Mouse (Mus musculus) liver, embryonic 13.5 days (tissue): ENCODE measurements at regions not wholly inside any gene's neighbourhood (a gene's known extent, or its start where the extent isn't known, plus 50 kb on each side); places are given as distances from the start of the nearest gene placed in this dataset.

ENCODE experiments used
- ATAC-seq: fragments of 200-750 bp; cut with Nextera tagmentation; 2 replicates; pipeline ENCODE4 v1.8.0; 2017; ENCODE audit warnings: low read depth, mild to moderate bottlenecking, moderate number of reproducible peaks, moderate library complexity
- DNase-seq: peaks from one replicate; pipeline ENCODE4 v3.0.0; 2022
- H3K27ac ChIP-seq: fragments of 300-500 bp; sonication (generic); 2 replicates; pipeline ENCODE4 v1.5.1; 2015; ENCODE audit warnings: moderate library complexity, mild to moderate bottlenecking, inconsistent platforms
- H3K27me3 ChIP-seq: fragments of 300-500 bp; sonication (generic); 2 replicates; pipeline ENCODE4 v1.6.1; 2015; ENCODE audit warnings: mild to moderate bottlenecking, inconsistent platforms
- H3K36me3 ChIP-seq: fragments of 300-500 bp; sonication (generic); 2 replicates; pipeline ENCODE4 v1.6.1; 2015; ENCODE audit warnings: mild to moderate bottlenecking, inconsistent platforms
- H3K4me1 ChIP-seq: fragments of 300-500 bp; sonication (generic); replicated peaks from 2 replicates; pipeline ENCODE4 v1.6.1; 2015; ENCODE audit warnings: inconsistent platforms
- H3K4me2 ChIP-seq: fragments of 300-500 bp; sonication (generic); 2 replicates; pipeline ENCODE4 v1.6.1; 2015; ENCODE audit warnings: inconsistent platforms, mild to moderate bottlenecking, moderate library complexity
- H3K4me3 ChIP-seq: fragments of 300-500 bp; sonication (generic); replicated peaks from 2 replicates; pipeline ENCODE4 v1.5.1; 2015; ENCODE audit warnings: mild to moderate bottlenecking, inconsistent platforms
- H3K9ac ChIP-seq: fragments of 300-500 bp; sonication (generic); 2 replicates; pipeline ENCODE4 v1.6.1; 2015; ENCODE audit warnings: mild to moderate bottlenecking, inconsistent platforms
- H3K9me3 ChIP-seq: fragments of 300-500 bp; sonication (generic); replicated peaks from 2 replicates; pipeline ENCODE4 v1.6.1; 2016; ENCODE audit warnings: inconsistent platforms
- WGBS: fragments of 180-500 bp; shearing (Covaris S2); methylation state at CpG from one replicate; pipeline ENCODE4 v1.1.7; 2015; ENCODE audit not compliant: insufficient replicate concordance; 5-methylcytosine and 5-hydroxymethylcytosine counted together

DNA sequence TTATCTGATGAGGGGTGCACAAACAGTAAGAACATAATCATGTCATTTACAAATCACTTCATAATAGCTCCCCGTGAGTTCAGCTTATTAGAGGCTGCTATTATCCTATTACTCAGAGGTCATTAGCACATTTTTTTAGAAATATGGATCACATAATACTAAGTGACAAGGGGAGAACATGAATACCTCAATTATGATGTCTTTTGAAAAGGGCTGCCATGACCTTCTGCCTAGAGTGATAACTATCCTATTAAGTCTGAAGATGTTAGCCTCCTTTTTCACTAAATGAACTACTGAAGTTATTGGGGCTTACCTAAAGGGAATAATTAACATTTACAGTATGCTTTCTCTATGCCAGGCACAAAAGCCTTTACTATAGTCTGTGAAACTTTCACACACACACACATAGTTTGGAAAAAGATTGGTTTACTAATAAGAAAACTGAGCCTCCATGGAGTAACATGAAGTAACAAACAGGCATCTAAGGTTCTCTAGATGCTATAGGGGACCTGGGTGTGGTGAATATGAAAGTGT is 108.1 kb upstream of the Cp start:
- no peaks in the 10 kb centered on the region for H3K4me1 ChIP-seq
- no peaks in the 10 kb centered on the region for H3K36me3 ChIP-seq
- no peak overlapping the region for H3K9ac ChIP-seq
- no peak overlapping the region for H3K4me3 ChIP-seq
- H3K27me3 ChIP-seq: no peaks in the 10 kb centered on the region
- ATAC-seq (no peak), DNase-seq (no peak)
- no peak overlapping the region for H3K4me2 ChIP-seq
- 48% methylated on average over 1 of the region's 1 CpGs for WGBS
- no peak overlapping the region for H3K27ac ChIP-seq
- H3K9me3 ChIP-seq: no peaks in the 10 kb centered on the region

DNA sequence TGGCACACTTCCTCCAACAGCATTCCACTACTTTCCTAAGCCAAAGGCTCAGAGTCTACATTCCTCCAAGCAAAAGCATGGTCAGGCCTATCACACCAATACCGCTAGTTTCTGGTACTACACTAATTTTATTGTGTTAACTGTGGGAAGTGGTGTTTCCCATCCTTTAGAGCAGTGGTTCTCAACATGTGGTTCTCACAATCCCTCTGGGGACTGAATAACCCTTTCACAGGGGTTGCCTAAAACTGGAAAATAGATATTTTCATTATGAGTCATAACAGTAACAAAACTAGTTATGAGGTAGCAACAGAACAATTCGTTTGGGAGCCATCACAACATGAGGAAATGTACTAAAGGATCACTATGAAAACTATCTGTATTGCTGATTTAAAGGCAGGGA is 74.2 kb upstream of the Cp start:
- H3K9me3 ChIP-seq: no peaks in the 10 kb centered on the region
- no peak overlapping the region for H3K4me2 ChIP-seq
- no peak for DNase-seq
- WGBS: 48% methylated on average over 2 of the region's 2 CpGs
- H3K4me1 ChIP-seq: no peaks in the 10 kb centered on the region
- H3K9ac ChIP-seq: no peak overlapping the region
- no peak for ATAC-seq
- H3K27me3 ChIP-seq: no peaks in the 10 kb centered on the region
- H3K36me3 ChIP-seq: no peaks in the 10 kb centered on the region
- no peak overlapping the region for H3K4me3 ChIP-seq
- no peak overlapping the region for H3K27ac ChIP-seq

DNA sequence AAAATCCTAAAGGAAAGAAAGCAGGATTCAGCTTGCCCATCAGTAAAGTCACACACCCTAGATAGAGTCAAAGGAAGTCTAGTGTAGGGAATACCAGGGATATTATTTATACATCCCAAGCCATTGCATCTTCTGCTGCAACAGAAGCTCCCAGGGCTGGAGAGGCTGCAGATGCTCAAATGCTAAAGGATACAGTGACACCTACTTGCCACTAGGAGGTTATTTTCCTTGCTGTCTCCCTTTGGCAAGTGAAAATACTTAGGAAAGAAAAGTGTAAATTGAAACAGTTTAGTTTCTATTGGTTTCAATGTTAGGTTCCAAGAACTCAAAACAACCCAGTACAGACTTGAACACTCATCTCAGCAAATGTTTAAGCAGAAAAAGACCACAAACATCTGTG is 68.4 kb upstream of the Cp start:
- H3K9me3 ChIP-seq: no peaks in the 10 kb centered on the region
- no peak overlapping the region for H3K4me2 ChIP-seq
- H3K4me1 ChIP-seq: peaks cover 3% of the 10 kb centered on the region; the same call in 1 of the 2 replicates
- no peak overlapping the region for H3K4me3 ChIP-seq
- H3K27me3 ChIP-seq: no peaks in the 10 kb centered on the region
- no peak overlapping the region for H3K27ac ChIP-seq
- ATAC-seq (no peak), DNase-seq (no peak)
- H3K9ac ChIP-seq: no peak overlapping the region
- no peaks in the 10 kb centered on the region for H3K36me3 ChIP-seq

DNA sequence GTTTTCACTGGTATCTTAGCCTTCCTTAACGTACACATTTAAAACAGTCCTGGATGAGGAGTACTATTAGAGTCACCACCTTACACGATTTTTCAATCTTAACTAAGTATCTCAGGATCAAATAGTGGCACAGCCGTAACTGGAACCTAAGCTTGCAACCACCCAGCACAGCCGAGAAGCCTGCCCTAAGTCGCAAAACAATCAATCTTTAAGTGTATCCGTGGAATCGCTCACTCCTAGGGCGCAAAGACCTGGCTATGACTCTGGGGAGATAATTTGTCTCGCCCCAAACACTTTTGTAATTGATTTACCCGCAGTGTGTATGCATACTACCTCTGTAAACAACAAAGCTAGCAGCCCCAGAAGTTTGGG is 62.6 kb upstream of the Cp start:
- ATAC-seq: peak; percentile 60
- Histone ChIP-seq H3K4me1 (peaks cover 31% of the 10 kb centered on the region), H3K9me3 (no peaks in the 10 kb centered on the region), H3K4me3 (peak overlapping the region; percentile 89), H3K9ac (peak overlapping the region; percentile 86), H3K27ac (peak overlapping the region; percentile 53; the same call in 1 of the 2 replicates), H3K27me3 (no peaks in the 10 kb centered on the region), H3K4me2 (peak overlapping the region; percentile 87), H3K36me3 (no peaks in the 10 kb centered on the region)
- WGBS: 6% methylated on average over 10 of the region's 10 CpGs
- DNase-seq: no peak

DNA sequence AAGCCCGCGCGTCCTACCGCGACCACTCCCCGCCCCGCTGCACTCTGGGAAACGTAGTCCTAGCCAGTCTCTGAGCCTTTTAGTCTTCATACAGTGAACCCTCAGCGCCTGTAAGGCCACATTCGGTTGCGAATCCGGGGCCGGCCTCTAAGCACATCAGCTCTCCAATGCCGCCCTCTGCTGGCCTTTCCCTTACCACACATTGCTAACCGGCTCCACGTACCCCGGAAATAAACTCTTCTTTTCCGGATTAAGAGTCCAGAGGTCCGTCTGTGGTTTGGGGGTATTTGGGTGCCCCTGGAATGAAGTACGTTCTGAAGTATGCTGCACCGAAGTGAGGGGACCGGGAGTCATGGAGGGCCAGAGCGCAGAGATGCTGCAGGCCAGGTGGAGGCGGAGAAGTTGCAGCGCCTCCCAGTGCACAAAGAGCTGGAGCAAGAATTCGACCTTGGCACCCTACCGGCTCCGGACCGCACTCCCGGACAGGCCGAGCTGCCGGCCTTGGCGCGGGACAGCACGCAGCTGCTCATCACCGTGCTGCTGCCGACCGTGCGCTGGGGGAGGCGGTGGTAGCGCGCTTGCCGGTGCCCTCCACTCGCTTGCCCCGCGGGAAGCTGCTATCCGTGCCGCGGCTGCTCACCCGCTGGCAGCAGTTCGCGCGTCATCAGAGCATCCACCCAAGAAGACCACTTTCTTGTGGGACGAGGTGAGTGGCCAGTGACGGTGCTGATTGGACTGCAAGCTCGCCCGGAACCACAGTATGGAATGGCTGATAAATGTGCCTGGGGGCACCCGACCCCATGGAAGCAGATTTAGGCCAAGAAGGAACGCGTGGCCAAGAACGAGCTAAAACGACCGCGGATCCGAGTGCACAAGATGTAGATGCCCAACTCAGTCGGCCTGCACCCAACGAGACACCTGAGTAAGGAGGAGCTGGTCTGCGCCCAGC is 62.0 kb upstream of the Cp start:
- Histone ChIP-seq H3K4me3 (peak overlapping the region; percentile 89), H3K9me3 (no peaks in the 10 kb centered on the region), H3K36me3 (0 out of 2 replicates have a peak, but pooled peaks cover under 1% of the 10 kb centered on the region), H3K9ac (peak overlapping the region; percentile 86), H3K27me3 (no peaks in the 10 kb centered on the region), H3K4me2 (peak overlapping the region; percentile 87), H3K4me1 (peaks cover 31% of the 10 kb centered on the region), H3K27ac (peak overlapping the region; percentile 60; the same call in 1 of the 2 replicates)
- under 1% methylated on average over 68 of the region's 68 CpGs for WGBS
- peak; percentile 85 for DNase-seq
- ATAC-seq: peak; percentile 97

DNA sequence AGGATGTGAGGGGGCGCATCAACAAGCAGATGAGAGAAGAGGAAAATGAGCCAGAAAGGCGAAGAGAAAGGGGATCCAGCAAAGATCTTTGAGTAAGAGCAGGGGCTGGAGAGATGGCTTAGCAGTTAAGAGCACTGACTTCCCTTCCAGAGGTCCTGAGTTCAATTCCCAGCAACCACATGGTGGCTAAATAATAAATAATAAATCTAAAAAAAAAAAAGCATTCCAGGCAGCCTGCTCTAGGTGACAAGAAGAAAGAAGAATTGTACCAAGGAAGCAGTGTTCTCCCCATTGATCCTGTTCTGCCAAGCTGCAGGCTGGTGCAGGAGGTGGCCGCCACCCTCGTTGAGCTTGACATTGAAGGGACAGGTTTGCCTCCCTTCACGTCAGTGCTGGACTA is 61.1 kb upstream of the Cp start:
- H3K9me3 ChIP-seq: no peaks in the 10 kb centered on the region
- peak overlapping the region; percentile 87 for H3K4me2 ChIP-seq
- H3K9ac ChIP-seq: peak overlapping the region; percentile 86
- peak overlapping the region; percentile 89 for H3K4me3 ChIP-seq
- H3K4me1 ChIP-seq: peaks cover 31% of the 10 kb centered on the region
- 39% methylated on average over 5 of the region's 5 CpGs for WGBS
- no peak overlapping the region; the same call in 1 of the 2 replicates for H3K27ac ChIP-seq
- H3K27me3 ChIP-seq: no peaks in the 10 kb centered on the region
- 0 out of 2 replicates have a peak, but pooled peaks cover 4% of the 10 kb centered on the region for H3K36me3 ChIP-seq
- no peak for DNase-seq
- ATAC-seq: no peak

DNA sequence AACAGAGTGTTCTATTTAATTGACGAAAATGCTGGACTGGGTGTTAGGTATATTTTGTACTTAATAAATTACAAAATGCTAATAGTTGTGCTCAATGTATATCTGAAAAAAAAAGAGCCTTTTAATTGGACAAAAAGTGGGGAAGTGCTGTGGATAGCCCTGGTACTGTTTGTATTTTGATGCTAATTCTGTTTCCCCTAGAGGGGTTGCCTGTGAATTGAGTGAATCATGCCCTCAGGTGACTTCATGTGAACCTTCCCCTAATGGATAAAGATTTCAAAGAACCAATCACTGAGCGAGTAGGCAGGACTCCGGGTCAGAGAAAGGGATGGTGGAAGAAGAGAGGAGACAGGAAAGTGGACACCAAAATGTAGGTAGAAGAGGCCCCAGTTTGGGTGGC is 59.7 kb upstream of the Cp start:
- Histone ChIP-seq H3K36me3 (0 out of 2 replicates have a peak, but pooled peaks cover 4% of the 10 kb centered on the region), H3K9ac (no peak overlapping the region), H3K4me2 (no peak overlapping the region), H3K27ac (no peak overlapping the region), H3K4me3 (no peak overlapping the region), H3K4me1 (peaks cover 31% of the 10 kb centered on the region), H3K9me3 (no peaks in the 10 kb centered on the region), H3K27me3 (no peaks in the 10 kb centered on the region)
- WGBS: 84% methylated on average over 3 of the region's 3 CpGs
- ATAC-seq (no peak), DNase-seq (no peak)

DNA sequence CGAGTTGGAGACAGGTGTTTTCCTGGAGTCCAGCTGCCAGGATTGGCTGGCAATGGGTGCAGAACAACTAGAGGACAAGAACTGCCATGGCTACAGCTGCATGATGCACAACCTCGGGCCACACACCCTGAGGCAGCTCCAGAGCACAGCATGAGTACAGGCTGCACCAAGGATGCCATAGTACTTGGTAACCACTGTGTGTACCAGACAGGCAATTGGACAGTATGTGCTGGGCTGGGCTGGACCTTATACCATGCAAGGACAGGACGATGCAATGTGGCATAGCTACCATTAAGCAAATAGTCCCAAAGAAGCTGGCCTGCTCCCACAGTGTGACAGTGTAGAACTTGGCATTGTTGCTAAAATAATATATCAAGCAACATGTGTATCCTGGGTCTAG is 54.6 kb upstream of the Cp start:
- H3K9me3 ChIP-seq: no peaks in the 10 kb centered on the region
- no peaks in the 10 kb centered on the region for H3K27me3 ChIP-seq
- ATAC-seq: no peak; the same call in 1 of the 2 replicates
- H3K9ac ChIP-seq: no peak overlapping the region
- no peak overlapping the region for H3K4me3 ChIP-seq
- H3K36me3 ChIP-seq: 0 out of 2 replicates have a peak, but pooled peaks cover 4% of the 10 kb centered on the region
- H3K4me1 ChIP-seq: peaks cover 9% of the 10 kb centered on the region
- 70% methylated on average over 3 of the region's 3 CpGs for WGBS
- DNase-seq: no peak
- H3K4me2 ChIP-seq: no peak overlapping the region
- H3K27ac ChIP-seq: no peak overlapping the region

DNA sequence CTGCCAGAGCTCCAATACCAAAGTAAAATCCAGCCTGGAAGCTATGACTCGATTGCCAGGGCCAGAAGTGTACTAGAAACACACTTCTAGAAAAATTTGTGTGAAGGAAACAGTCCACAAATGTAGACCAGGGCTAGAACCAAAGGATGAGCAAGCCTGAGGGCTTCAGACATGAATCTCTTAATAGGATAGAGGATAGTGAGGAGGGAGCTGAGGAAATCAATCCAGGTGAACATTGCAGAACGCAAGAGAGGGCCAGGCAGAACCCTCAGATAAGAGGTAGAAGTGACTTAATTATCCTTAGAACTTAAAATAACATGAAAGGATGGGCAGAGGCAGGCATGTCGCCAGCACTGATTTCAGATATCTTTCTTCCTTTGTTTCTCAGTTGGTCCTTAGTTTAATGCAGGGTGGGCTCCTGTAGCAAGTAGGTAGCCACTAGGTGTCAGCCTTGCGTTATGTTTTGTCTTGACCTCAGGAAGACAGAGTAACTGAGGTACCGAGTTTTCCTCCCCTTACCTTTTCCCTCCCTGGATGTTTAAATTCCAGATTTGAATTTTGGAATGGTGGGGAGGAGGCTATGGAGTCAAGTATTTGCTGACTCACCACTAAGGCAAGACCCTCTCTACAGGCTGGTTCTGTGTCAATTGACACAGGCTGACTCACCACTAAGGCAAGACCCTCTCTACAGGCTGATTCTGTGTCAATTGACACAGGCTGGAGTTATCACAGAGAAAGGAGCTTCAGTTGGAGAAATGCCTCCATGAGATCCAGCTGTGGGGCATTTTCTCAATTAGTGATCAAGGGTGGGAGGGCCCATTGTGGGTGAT is 52.2 kb upstream of the Cp start:
- H3K27me3 ChIP-seq: no peaks in the 10 kb centered on the region
- H3K4me3 ChIP-seq: no peak overlapping the region
- DNase-seq (no peak), ATAC-seq (no peak; the same call in 1 of the 2 replicates)
- no peak overlapping the region for H3K9ac ChIP-seq
- WGBS: 18% methylated on average over 5 of the region's 5 CpGs
- 0 out of 2 replicates have a peak, but pooled peaks cover 4% of the 10 kb centered on the region for H3K36me3 ChIP-seq
- no peaks in the 10 kb centered on the region for H3K4me1 ChIP-seq
- H3K4me2 ChIP-seq: no peak overlapping the region
- no peak overlapping the region for H3K27ac ChIP-seq
- no peaks in the 10 kb centered on the region for H3K9me3 ChIP-seq
